Mouse (Mus musculus): ENCODE data around the gene Ttc28.

- TF ChIP-seq EP300 (IDR thresholded peaks at IDR 0.05; ENCODE audit: low read depth) = no peak
- TF ChIP-seq CTCF (IDR thresholded peaks at IDR 0.05; ENCODE audit: low read depth) = no peak
Observed at GRCm38 (mm10) chr5:111231769-111232168, 352.2 kb downstream of the Ttc28 start.
